Mouse (Mus musculus): ENCODE measurements around the gene Gpr62. TPM values are rescaled to one million over a fixed set of nuclear protein-coding genes. Genes with fewer than 3 reads are reported as not detected.
"Not testable (repeated sequence)": the region's sequence is repeated elsewhere in the genome, so short reads cannot be mapped to it uniquely, and the experiment has no call there.

Gpr62 gene
- 1 to 10 TPM; 7.7 to 8.6 TPM for total RNA-seq (2021)

DNA sequence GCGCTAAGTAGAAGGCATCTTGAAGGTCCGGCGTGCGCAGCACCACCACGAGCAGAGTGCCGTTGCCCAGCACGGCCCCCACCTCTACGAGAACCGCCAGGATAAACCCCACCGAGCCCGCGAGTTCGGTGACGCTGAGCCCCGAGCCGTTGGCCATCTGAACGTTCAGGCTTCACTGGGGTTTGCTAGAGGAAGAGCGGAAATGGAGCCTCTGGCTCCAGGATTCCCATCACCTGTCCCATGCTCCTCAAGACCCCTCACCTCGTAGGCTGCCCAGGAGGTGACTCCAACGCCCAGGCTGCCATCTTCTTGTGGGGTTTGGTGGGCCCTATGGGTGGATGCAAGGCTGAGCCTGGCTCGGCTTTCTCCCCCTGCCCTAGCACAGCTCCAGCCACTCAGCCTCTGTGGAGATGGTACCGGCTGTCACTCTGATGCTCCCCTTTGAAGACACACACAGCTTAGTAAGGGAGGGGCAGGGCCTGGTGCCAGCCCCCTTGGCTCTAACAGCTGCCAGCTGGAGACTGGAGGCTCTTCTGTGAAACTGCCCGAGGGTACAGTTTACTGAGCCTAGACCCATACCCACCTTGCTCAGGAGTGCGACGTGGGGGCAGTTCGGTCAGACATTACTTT is at the start of gene Gpr62:
Gene Gpr62, minus strand, starts transcription at position 368 of the 630 bp plus-strand sequence.
- intact Hi-C loops (cut with DNase I) = no loop called here
- peak in 1 of 2 experiments; percentile 57 for DNase-seq (ENCODE audit: low spot score in 2 of 2)

DNA sequence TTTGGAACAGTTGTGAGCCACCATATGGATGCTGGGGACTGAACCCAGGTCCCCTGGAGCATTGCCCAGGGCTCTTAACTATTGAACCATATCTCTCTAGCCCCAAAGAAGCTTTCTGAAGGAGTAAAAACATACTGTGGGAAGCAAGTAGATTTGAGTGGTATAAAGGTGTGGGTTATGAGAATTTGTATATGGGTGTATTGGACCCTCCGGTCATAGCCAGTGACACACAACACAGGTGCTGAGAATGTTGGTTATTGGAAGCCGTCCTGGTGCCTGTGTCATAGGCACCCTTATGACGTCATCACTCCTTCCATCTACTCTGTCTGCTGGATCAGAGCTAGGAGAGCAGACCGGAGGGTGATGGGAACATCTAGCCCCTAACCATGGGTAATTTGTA is 48.5 kb upstream of the Gpr62 start, which contains the start of gene Iqcf5:
Gene Iqcf5, plus strand, starts transcription at position 301 of the 400 bp plus-strand sequence.
- no peak for DNase-seq (ENCODE audit: low spot score in 2 of 2)
- intact Hi-C loops (cut with DNase I) = no loop called here

DNA sequence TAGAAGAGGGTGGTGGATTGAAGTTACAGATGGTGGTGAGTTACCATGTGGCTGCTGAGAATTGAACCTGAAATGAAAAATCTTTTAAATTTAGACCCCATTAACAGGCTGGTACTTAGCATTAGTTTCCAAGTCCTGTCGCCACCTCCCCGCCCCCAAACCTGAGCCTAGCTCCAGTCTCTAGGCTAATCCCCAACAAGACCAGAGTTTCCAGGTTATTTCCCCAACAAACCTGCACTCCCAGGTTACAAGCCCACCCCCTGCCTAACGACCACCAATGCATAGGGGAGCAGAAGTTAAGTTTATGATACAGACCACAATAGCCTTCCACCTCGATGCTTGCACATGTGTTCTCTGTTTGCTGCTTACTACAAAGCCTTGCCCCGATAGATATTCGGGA is 47.8 kb upstream of the Gpr62 start:
- intact Hi-C loops (cut with DNase I) = no loop called here
- DNase-seq (ENCODE audit: low spot score in 2 of 2) = no peak

DNA sequence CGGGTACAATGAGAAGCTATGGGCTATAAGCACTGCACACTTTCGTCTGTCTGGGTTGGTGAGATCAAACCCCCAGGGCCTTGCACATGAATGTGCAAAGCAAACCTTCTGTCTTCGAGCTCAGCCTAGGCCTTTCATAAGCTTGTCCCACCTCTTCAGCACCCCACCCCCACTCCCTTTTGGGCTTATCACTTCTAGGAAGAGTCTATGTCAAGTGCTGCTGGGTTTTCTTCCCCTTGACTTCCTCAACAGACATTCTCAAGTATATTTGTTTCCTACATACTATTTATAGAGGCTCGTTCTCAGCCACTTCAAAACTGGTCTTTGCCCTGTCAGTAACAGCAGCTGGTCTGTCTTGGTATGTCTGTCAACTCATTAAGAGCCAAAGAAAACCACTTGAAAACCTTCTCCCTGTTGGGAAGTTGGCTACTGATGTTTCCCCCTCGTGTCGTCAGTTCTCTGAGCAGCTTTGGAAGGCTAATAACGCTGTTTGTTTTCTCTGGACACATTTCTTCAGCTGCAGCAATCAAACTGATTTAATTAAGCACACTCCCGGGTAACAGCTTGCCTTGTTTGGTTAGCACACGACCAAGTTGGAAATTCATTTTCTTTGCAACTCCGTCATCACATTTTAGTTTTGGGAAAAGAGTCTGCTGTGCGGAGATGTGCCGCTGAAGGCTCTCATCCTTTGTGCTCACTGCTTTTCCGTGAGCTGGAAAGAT is 47.2 kb upstream of the Gpr62 start:
- DNase-seq (ENCODE audit: low spot score in 2 of 2) = peak; percentile 11 to 28
- intact Hi-C loops (cut with DNase I) = no loop called here

DNA sequence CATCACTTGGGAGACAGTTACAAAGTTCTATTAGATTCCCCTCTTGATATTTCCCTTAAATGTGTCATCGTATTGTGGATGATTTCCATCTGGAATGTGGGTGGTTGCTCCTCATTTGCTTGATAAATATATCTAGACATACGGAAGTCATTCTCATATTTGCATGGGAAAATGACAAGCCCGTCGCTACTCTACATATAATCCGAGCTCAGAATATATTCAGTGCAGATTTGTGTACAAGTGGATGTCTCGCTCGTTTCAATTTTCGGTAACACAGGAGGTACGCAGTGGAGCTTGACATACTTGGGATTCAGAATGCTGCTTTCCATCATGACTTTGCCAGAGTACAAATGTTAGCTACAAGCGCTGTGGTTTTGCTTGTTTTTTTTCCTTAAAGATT is 43.6 kb upstream of the Gpr62 start:
- DNase-seq (ENCODE audit: low spot score in 2 of 2) = peak; percentile 11 to 56

DNA sequence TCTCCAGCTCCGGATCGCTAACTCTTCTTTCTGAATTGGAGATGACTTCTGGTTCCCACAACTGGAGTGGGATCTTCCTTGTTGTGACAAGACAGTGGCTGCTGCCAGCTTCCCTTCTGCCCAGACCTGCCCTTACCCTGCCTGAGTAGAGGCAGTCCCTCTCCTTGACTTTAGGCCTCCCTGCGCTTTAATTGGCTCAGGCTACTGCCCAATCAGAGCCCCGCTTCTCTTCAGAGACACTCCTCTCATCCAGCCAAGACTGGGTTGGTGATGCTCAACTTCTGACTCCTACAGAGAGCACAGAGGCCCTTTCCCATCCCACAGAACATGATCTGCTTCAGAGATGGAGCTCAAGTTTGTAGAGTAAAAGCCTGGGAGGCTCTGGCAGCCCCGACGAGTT is 38.5 kb upstream of the Gpr62 start:
- intact Hi-C loops (cut with DNase I) = loop anchor here (10.0 kb wide), 1 partner anchor 301 kb away; no protein-coding TSS in a partner anchor

More for the DNA sequence above, 43.6 kb upstream of the Gpr62 start:
- intact Hi-C loops (cut with DNase I) = loop anchor here (10.0 kb wide), 1 partner anchor 295 kb away; no protein-coding TSS in a partner anchor

DNA sequence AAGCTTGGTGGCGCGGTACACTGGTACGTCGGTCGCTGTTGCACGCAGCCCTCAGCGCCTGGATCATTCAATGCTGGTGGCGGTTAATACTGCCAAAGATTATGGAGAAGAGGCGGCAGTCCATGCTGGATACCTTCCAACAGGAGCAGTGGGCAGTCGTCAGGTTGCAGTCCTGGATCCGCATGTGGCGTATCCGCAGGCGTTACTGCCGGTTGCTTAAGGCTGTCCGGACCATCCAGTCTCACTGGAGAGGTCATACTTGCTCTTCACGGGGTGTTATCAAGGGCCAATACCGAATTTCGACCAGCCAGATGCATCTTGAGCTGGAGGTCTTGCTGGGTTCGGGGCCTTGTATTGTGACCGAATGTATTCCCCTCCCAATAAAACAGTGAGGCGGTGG is 36.1 kb upstream of the Gpr62 start:
- intact Hi-C loops (cut with DNase I) = loop anchor here (10.0 kb wide), 1 partner anchor 303 kb away; no protein-coding TSS in a partner anchor

More for the DNA sequence above, 38.5 kb upstream of the Gpr62 start:
- no peak for DNase-seq (ENCODE audit: low spot score in 2 of 2)

DNA sequence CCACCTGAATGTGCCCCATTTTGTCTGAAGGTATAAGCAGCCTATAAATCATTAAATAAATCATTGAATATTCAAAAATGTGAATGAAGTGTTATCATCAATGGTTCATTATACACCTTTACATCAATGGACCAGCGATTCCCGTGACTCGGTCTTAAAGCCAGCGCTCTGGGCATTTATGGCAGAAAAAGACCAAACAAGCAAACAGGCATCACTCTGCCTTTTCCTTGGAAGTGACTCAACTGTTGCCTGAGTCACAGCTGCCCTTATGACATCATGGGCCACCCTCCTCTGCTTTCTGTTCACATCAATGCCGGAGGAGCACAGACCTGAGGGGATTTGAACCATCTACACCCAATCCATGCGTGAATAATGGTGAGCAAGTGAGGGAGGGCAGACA is 33.9 kb upstream of the Gpr62 start, which contains the start of gene Iqcf1:
Gene Iqcf1, plus strand, starts transcription at position 301 of the 400 bp plus-strand sequence.
- intact Hi-C loops (cut with DNase I) = loop anchor here (10.0 kb wide), 1 partner anchor 305 kb away; no protein-coding TSS in a partner anchor

More for the DNA sequence above, 36.1 kb upstream of the Gpr62 start:
- DNase-seq (ENCODE audit: low spot score in 2 of 2) = no peak

DNA sequence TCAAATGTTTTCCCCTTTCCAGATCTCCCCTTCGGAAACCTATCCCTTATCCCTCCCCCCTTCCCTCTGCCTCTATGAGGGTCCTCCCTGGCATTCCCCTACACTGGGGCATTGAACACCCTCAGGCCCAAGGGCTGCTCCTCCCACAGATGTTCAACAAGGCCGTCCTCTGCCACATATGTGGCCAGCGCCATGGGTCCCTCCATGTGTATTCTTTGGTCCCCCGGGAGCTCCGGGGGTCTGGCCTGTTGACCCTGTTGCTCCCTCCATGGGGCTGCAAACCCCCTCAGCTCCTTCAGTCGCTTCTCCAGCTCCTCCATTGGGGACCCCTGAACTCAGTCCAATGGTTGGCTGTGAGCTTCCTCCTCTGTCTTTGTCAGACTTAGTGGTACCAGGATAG is 21.9 kb upstream of the Gpr62 start:
- intact Hi-C loops (cut with DNase I); DNase-seq (ENCODE audit: low spot score in 2 of 2): not testable (repeated sequence)

More for the DNA sequence above, 33.9 kb upstream of the Gpr62 start, which contains the start of gene Iqcf1:
- no peak for DNase-seq (ENCODE audit: low spot score in 2 of 2)

DNA sequence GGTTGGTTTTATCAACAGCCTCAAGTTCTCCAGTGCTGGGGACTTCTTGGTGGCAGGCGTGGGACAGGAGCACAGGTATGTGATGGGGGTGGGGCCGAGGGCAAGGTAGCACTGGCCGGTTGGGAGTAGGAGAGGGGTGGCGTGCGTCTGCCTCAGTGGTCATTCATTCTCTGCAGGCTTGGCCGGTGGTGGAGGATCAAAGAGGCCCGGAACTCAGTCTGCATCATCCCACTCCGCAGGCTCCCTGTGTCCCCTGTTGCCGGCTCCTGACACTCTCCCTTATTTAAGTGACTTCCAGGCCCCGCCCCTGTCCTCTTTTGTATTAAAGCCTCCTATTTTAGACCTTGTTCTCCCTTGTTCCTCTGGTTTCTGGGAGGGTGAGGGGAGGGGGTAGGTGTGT is 19.3 kb upstream of the Gpr62 start:
- DNase-seq (ENCODE audit: low spot score in 2 of 2) = no peak
- intact Hi-C loops (cut with DNase I) = no loop called here

DNA sequence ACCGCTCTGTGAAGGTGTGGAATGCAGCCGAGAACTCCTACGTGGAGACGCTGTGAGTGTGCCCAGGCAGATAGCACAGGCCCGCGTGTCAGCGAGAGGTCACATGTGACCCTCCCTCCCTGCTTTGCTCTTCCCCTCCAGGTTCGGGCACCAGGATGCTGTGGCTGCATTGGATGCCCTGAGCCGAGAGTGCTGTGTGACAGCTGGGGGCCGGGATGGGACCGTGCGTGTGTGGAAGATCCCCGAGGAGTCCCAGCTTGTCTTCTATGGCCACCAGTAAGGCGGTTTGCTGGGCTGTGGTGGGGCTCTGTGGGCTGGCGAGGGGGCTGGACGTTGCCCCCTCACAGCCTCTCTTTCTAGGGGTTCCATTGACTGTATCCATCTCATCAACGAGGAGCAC is 17.9 kb upstream of the Gpr62 start:
- DNase-seq (ENCODE audit: low spot score in 2 of 2) = no peak
- intact Hi-C loops (cut with DNase I) = no loop called here

DNA sequence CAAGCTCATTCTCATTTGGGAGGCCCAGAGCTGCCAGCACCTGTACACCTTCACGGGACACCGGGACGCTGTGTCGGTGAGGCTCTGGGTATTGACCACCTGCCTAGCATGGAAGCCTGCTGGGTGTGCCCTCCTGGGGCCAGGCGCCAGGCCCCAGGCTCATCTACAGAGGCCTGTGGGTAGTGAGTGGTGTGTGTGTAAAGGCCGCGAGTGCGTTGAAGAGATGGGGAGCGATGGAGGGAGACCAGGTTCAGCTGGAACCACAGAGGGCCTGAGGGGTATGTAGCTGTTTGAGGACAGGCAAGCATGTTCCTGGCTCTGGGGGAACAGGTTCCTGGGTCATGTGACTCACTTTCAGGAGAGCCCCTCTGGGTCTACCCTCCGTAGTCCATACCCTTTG is 17.4 kb upstream of the Gpr62 start:
- DNase-seq (ENCODE audit: low spot score in 2 of 2) = no peak
- intact Hi-C loops (cut with DNase I) = no loop called here

DNA sequence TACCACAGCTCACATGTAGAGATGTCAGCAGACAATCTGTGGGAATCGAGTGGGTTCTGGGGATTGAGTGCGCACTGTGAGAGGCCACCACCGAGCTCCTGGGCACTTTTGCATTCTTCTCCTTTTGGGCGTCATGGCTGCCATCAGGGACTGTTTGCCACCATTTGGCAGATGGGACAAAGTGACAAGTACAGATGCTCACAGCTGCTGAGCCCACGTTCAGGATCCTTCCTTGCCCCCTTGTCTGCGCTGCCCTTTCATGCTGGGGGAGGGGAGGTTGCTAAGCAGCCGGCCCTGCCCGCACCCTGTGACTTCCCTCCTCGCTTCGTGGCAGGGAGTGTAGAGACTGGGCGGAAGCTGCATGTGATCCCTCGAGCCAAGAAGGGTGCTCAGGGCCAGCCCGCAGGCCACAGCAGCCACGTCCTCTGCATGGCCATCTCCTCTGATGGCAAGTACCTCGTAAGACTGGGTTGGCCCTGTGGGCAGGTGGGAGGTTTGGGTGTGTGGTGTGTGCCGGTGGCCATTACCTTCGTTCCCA is 16.9 kb upstream of the Gpr62 start:
- no peak for DNase-seq (ENCODE audit: low spot score in 2 of 2)
- intact Hi-C loops (cut with DNase I) = no loop called here

DNA sequence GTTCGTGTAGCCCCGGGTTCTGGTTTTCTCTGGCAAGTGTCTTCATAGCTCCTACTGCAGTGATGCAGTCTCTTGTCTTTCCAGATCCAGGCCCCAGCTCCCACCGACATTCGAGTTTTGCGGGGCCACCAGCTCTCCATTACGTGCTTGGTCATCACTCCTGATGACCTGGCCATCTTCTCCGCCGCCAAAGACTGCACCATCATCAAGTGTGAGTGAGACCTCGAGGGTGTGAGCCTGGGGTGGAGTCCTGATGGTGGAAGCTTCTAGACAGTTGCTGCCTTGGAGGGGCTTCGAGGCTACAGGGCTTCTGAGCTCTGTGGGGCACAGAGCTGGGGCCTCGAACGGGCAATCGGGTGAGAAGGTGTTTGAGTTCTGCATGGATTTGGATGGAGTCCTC is 15.9 kb upstream of the Gpr62 start:
- intact Hi-C loops (cut with DNase I) = no loop called here
- DNase-seq (ENCODE audit: low spot score in 2 of 2) = no peak

DNA sequence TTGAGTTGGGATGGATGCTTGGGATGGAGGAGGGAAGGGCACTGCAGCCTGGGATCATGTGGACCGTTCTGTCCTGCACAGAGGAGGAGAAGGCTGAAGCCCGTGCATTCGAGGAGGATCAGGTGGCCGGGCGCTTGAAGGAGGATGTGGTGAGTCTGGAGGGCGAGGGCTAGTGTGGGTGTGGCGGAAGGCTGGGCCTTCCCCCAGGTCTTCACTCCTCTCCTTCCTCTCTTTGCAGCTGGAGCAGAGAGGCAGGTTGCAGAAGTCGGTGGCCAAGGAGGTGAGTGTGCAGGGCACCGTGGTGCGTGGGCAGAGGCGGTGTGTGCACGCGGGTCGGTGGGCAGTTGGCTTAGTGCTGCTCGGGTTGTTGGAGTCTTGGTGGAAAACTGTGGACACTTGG is 15.3 kb upstream of the Gpr62 start:
- intact Hi-C loops (cut with DNase I) = no loop called here
- DNase-seq (ENCODE audit: low spot score in 2 of 2) = no peak

DNA sequence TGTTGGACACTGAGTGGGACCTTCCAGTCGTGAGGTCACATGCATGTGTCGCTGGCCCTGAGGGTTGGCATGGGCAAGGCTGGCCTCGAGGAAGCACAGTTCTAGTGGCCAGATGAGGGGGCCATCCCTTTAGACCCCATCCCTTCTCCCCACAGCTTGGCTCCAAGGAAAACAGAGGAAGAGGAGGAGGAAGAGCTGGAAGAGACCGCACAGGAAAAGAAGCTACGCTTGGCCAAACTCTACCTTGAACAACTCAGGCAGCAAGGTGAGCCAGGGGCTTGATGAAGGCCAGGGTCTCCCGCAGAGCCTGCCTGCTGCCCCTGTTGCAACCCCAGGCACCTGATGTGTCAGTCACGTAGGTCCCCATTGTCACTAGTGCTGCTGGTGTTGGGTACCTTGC is 14.8 kb upstream of the Gpr62 start:
- intact Hi-C loops (cut with DNase I) = no loop called here
- no peak for DNase-seq (ENCODE audit: low spot score in 2 of 2)

DNA sequence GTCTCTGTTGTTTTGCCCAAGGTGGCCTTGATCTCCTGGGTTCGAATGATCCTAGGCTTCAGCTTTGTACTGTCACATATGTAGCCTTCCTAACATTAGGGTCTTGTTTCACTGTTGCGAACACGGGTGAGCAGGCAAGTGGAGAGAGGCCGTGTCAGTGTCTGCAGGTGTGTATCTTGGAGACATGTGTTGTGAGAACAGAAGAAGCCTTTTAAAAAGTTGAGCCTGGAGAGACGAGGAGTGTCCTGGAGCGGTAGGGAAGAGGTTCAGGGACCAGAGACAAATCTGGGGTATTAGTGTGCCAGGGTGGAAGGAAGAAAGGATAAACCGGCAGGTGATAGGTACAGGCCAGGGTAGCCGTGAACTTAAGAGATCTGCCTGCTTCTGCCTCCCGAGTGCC is 12.4 kb upstream of the Gpr62 start:
- no peak for DNase-seq (ENCODE audit: low spot score in 2 of 2)
- intact Hi-C loops (cut with DNase I) = loop anchor here (5.0 kb wide), 1 partner anchor 111 kb away; the partner anchor contains the start of gene Dusp7

DNA sequence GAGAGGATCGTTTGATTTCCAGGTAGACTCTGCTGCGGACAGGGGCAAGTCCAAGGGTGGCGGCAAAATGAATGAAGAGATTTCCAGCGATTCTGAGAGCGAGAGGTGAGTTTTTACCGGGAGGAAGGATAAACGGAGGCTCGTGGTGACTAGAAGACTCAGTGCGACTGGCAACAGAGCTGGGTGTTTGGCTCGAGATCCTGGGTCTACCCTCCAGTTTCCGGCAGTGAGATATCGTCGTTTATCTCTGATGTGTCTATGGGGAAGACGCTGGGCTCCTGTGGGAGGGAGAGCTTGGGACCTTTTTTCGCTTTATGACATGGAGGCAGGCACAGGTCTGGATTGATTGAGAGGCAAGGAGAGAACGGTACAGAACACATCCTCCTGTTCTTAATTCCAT is 11.9 kb upstream of the Gpr62 start:
- DNase-seq (ENCODE audit: low spot score in 2 of 2) = no peak
- intact Hi-C loops (cut with DNase I) = loop anchor here (2.0 to 5.0 kb wide), 4 partner anchors 29 to 189 kb away; partner anchors contain the start of genes Dusp7 and Rpl29

DNA sequence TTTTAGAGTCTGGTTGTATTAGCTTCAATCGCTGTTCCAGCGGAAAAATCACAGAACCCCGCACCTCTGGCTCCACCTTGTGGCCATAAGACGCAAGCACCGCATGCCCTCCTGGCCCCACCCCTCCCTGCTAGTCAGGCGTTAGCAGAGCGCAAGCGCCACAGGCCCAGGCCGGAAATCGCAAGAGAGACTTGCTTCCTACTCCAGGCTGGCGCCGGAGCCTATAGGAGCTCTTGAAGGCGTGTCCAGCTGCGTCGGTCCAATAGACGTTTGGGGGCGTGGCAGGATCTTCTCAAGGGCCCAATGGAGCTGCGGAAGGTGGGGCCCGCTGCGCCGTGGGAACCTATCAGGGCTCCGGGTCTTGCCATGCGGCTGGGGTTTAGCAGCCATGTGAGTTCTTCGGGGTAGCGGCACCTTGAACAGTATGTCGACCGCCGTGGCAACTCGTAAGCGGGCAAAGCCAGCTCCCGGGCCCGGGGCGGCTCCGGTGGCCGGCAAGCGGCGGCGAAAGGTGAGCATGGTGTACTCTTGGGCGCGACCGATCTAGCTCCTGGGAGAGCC is 11.3 kb upstream of the Gpr62 start, which contains the start of gene Parp3:
Gene Parp3, minus strand, starts transcription at position 26 of the 561 bp plus-strand sequence.
- intact Hi-C loops (cut with DNase I) = loop anchor here (2.0 to 5.0 kb wide), 4 partner anchors 28 to 188 kb away; partner anchors contain the start of genes Dusp7 and Rpl29
- DNase-seq (ENCODE audit: low spot score in 2 of 2) = peak; percentile 99 to 100

All from left cerebral cortex, postnatal 25 days (tissue).